Mouse (Mus musculus) intestine, embryonic 16.5 days (tissue): ENCODE results near the gene Pla1a. TPM values are rescaled to one million over a fixed set of nuclear protein-coding genes. Genes with fewer than 3 reads are reported as not detected.
"Not testable (repeated sequence)": the region's sequence is repeated elsewhere in the genome, so short reads cannot be mapped to it uniquely, and the experiment has no call there.

Experiments used
- ATAC-seq: fragments of 200-750 bp; cut with Nextera tagmentation; 2 replicates; pipeline ENCODE4 v1.8.0; 2017; ENCODE audit warnings: moderate TSS enrichment, moderate library complexity
- H3K27ac ChIP-seq: fragments of 300-500 bp; sonication (generic); 2 replicates; pipeline ENCODE4 v1.5.1; 2014; ENCODE audit warnings: mild to moderate bottlenecking, low read length
- H3K27me3 ChIP-seq: fragments of 300-500 bp; sonication (generic); replicated peaks from 2 replicates; pipeline ENCODE4 v1.6.1; 2014; ENCODE audit warnings: low read length, control low read depth, mixed read lengths; ENCODE audit not compliant: control insufficient read depth, insufficient read depth
- H3K36me3 ChIP-seq: fragments of 300-500 bp; sonication (generic); 2 replicates; pipeline ENCODE4 v1.6.1; 2014; ENCODE audit warnings: low read length, control low read depth; ENCODE audit not compliant: control insufficient read depth, insufficient read depth
- H3K4me1 ChIP-seq: fragments of 300-500 bp; sonication (generic); 2 replicates; pipeline ENCODE4 v1.6.1; 2014; ENCODE audit warnings: low read length, control low read depth, mixed read lengths; ENCODE audit not compliant: control insufficient read depth, insufficient read depth
- H3K4me2 ChIP-seq: fragments of 300-500 bp; sonication (generic); 2 replicates; pipeline ENCODE4 v1.6.1; 2014; ENCODE audit warnings: low read depth, low read length, control low read depth
- H3K4me3 ChIP-seq: fragments of 300-500 bp; sonication (generic); 2 replicates; pipeline ENCODE4 v1.5.1; 2014; ENCODE audit warnings: mild to moderate bottlenecking, low read length
- H3K9ac ChIP-seq: fragments of 300-500 bp; sonication (generic); 2 replicates; pipeline ENCODE4 v1.6.1; 2014; ENCODE audit warnings: low read depth, low read length
- H3K9me3 ChIP-seq: fragments of 300-500 bp; sonication (generic); 2 replicates; pipeline ENCODE4 v1.6.1; 2016; ENCODE audit warnings: low read length, control low read depth; ENCODE audit not compliant: control insufficient read depth
- WGBS: fragments of 180-500 bp; shearing (Covaris S2); extraction: QIAGEN DNeasy Blood & Tissue Kit; methylation state at CpG from one replicate; pipeline ENCODE4 v1.1.7; 2014; 5-methylcytosine and 5-hydroxymethylcytosine counted together
- polyA plus RNA-seq: library from polyadenylated mRNA; unstranded; fragments of >200 nt; fragmentation: Nextera tagmentation; extraction: Ambion mirVana; gene quantifications from 2 replicates; pipeline ENCODE4 v1.2.1, GENCODE M21; 2015

The Pla1a gene
- polyA plus RNA-seq, 1 experiment from 2014 or later, result 1.9 TPM

DNA sequence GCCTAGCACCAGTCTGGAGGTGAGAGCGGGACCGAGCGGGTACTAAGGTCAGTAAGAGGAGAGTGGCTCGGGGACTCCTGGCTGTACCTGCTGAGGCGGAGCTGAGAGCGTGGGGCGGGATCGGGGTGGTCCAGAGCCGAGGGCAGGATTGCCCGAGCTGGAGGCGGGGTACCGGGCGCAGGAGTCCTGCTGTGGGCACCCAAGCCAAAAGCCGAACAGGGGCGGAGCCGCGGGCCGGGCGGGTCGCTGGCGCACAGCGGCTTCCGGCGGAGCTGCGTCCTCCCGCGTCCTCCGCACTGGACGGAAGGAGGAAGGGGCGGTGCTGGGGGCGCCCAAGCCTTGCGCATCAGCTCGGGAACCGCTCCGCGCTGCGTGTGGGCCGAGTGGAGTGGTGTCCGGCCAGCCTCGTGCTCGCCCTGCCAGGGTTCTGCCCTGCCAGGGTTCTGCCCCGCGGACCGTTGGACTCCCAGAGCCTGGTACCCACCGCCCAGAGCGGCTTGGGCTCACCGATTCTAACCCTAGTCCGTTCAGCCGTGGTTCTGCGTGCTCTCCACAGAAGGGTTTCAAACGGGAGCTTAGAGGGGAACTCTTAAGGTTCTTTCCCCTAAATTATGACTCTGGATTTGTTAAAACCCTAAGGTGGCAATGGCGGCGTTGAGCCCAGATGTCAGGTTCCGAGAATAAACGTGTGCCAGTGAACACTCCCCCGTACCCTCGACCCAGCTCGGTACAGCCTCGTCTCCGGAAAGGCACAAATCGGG is 19.7 kb upstream of the Pla1a start, which contains the start of gene Adprh:
TSS of gene Adprh (minus strand) at position 262 of the 761 bp plus-strand sequence.
- Histone ChIP-seq H3K9ac (peak within 1 kb of the TSS; percentile 98), H3K27me3 (no peaks in the 10 kb centered on the region), H3K9me3 (no peaks in the 10 kb centered on the region), H3K4me3 (peak within 1 kb of the TSS; percentile 85), H3K36me3 (peaks cover 4% of the 10 kb centered on the region; the same call in 1 of the 2 replicates), H3K4me1 (peaks cover 4% of the 10 kb centered on the region; the same call in 1 of the 2 replicates), H3K27ac (peak within 1 kb of the TSS; percentile 96), H3K4me2 (peak within 1 kb of the TSS; percentile 56)
- under 1% methylated on average over 59 of the region's 61 CpGs for WGBS
- ATAC-seq, result peak; percentile 98

GRCm38 (mm10) chr16:38451421-38452205 is 18.7 kb upstream of the Pla1a start:
- Histone ChIP-seq H3K4me1 (peaks cover 4% of the 10 kb centered on the region; the same call in 1 of the 2 replicates), H3K27me3 (no peaks in the 10 kb centered on the region), H3K9me3 (no peaks in the 10 kb centered on the region), H3K9ac (peak overlapping the region; percentile 98), H3K4me3 (peak overlapping the region; percentile 85), H3K27ac (peak overlapping the region; percentile 96; the same call in 1 of the 2 replicates), H3K36me3 (peaks cover 11% of the 10 kb centered on the region), H3K4me2 (peak overlapping the region; percentile 56)
- ATAC-seq, result peak; percentile 6
- 42% methylated on average over 12 of the region's 12 CpGs for WGBS

- WGBS, result 90% methylated on average over 7 of the region's 7 CpGs
- Histone ChIP-seq H3K27ac (no peak overlapping the region), H3K4me2 (no peak overlapping the region), H3K4me1 (peaks cover 4% of the 10 kb centered on the region; the same call in 1 of the 2 replicates), H3K4me3 (no peak overlapping the region), H3K27me3 (no peaks in the 10 kb centered on the region), H3K9ac (no peak overlapping the region), H3K9me3 (no peaks in the 10 kb centered on the region), H3K36me3 (peaks cover 13% of the 10 kb centered on the region)
- ATAC-seq, result no peak
These were observed 17.8 kb upstream of the Pla1a start for GRCm38 (mm10) chr16:38450707-38451106.

- Histone ChIP-seq H3K27me3 (no peaks in the 10 kb centered on the region), H3K27ac (no peak overlapping the region), H3K4me2 (no peak overlapping the region), H3K4me1 (peaks cover 4% of the 10 kb centered on the region; the same call in 1 of the 2 replicates), H3K9me3 (no peaks in the 10 kb centered on the region), H3K9ac (no peak overlapping the region), H3K4me3 (no peak overlapping the region), H3K36me3 (peaks cover 20% of the 10 kb centered on the region)
- 94% methylated on average over 12 of the region's 12 CpGs for WGBS
- no peak for ATAC-seq
These were observed 15.5 kb upstream of the Pla1a start for GRCm38 (mm10) chr16:38448458-38448857.

DNA sequence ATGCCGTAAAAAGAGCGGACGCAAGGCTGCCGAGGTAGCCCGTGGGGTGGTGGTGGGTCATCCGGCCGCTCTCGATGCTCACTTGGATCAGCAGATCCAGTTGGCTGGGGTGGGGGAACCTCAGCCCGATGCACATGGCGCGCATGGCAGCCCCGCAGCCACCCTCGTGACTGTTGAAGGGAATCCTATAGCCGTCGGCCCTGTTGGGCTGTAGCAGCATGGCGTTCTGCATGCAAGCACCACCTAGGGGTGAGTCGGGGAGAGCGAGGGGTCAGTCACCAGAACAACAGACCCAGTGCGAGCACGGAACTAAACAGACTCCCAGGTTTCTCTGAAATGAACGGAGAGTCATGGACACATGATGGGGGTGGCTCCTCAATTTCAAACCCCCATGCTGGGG is 14.4 kb upstream of the Pla1a start:
- Histone ChIP-seq H3K4me3 (no peak overlapping the region), H3K27ac (no peak overlapping the region), H3K4me2 (no peak overlapping the region), H3K27me3 (no peaks in the 10 kb centered on the region), H3K4me1 (peaks cover 4% of the 10 kb centered on the region; the same call in 1 of the 2 replicates), H3K36me3 (peaks cover 20% of the 10 kb centered on the region), H3K9ac (no peak overlapping the region), H3K9me3 (no peaks in the 10 kb centered on the region)
- WGBS, result 89% methylated on average over 21 of the region's 21 CpGs
- ATAC-seq, result no peak

DNA sequence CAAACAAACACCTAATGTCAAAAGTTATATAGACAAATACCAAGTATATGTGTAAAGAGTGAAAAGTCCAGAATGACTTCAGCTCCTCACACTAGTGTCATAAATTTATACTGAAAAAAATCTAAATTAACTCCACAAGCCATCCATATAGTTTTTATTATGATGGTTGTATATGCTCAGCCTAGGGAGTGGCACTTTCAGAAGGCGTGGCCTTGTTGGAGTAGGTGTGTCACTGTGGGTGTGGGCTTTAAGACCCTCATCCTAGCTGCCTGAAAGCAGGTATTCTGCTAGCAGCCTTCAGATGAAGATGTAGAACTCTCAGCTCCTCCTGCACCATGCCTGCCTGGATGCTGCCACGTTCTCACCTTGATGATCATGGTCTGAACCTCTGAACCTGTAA is 13.2 kb upstream of the Pla1a start:
- not testable (repeated sequence) for H3K9ac ChIP-seq, H3K4me1 ChIP-seq, H3K9me3 ChIP-seq, ATAC-seq, H3K4me3 ChIP-seq, H3K4me2 ChIP-seq, H3K27ac ChIP-seq, H3K27me3 ChIP-seq
- peaks cover 20% of the 10 kb centered on the region for H3K36me3 ChIP-seq
- 96% methylated on average over 2 of the region's 2 CpGs for WGBS

- H3K36me3 ChIP-seq, result peaks cover 20% of the 10 kb centered on the region
- no peaks in the 10 kb centered on the region for H3K9me3 ChIP-seq
- ATAC-seq, result no peak
- no peak overlapping the region for H3K27ac ChIP-seq
- no peaks in the 10 kb centered on the region for H3K4me1 ChIP-seq
- H3K9ac ChIP-seq, result no peak overlapping the region
- no peak overlapping the region for H3K4me3 ChIP-seq
- H3K4me2 ChIP-seq, result no peak overlapping the region
- H3K27me3 ChIP-seq, result no peaks in the 10 kb centered on the region
- WGBS, result 95% methylated on average over 20 of the region's 20 CpGs
These were observed 12.6 kb upstream of the Pla1a start for GRCm38 (mm10) chr16:38445576-38445975.

DNA sequence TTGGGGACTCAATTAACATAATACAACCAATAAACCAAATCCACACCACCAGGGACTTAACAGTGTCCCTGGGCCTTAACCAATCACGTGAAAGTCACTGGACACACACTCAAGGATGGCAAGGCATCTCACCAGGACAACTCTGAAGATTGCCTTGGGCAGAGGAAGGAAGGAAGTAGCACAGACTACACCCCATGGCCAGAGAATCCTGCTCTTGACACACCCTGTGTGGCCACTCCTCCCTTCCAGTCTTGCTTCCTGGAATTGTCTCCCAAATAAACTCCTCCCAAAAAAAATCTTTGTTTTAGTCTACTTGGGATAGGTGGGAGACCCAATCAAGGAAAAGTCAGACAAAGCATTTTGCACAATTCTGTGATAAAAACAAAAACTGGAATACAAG is 12.1 kb upstream of the Pla1a start:
- no peaks in the 10 kb centered on the region for H3K27me3 ChIP-seq
- H3K27ac ChIP-seq, result no peak overlapping the region
- no peak overlapping the region for H3K4me3 ChIP-seq
- H3K4me1 ChIP-seq, result no peaks in the 10 kb centered on the region
- no peak overlapping the region for H3K4me2 ChIP-seq
- WGBS, result 86% methylated on average over 1 of the region's 1 CpGs
- no peak overlapping the region for H3K9ac ChIP-seq
- H3K9me3 ChIP-seq, result no peaks in the 10 kb centered on the region
- no peak for ATAC-seq
- H3K36me3 ChIP-seq, result peaks cover 18% of the 10 kb centered on the region

DNA sequence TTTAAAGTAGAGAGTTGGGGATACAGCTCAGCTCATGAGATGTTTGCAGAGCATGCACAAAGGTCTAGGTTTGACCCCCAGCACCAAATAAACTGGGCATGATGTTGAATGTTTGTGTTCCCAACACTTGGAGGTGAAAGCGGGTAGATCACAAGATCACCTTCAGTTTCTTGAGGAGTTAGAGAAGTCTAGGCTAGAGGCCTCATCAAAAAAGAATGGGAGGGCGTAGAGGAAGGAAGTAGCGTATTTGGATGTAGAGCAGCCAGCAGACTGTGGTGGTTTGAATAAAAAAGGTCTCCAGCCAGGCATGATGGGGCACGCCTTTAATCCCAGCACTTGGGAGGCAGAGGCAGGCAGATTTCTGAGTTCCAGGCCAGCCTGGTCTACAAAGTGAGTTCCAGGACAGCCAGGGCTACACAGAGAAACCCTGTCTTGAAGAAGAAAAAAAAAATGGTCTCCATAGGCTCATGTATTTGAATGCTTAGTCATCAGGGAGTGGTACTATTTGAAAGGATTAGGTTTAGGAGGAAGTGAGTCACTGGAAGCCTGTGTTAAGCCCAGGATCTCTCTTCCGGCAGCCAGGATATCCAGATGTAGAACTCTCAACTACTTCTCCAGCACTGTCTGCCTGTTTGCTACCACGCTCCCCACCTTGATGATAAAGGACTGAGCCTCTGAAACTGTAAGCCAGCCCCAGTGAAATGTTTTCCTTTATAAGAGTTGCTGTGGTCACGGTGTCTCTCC is 10.9 kb upstream of the Pla1a start:
- H3K4me1 ChIP-seq, result no peaks in the 10 kb centered on the region
- no peak overlapping the region for H3K27ac ChIP-seq
- H3K27me3 ChIP-seq, result no peaks in the 10 kb centered on the region
- WGBS, result 97% methylated on average over 7 of the region's 7 CpGs
- no peak for ATAC-seq
- H3K4me3 ChIP-seq, result no peak overlapping the region
- H3K9me3 ChIP-seq, result no peaks in the 10 kb centered on the region
- H3K4me2 ChIP-seq, result no peak overlapping the region
- peaks cover 16% of the 10 kb centered on the region for H3K36me3 ChIP-seq
- no peak overlapping the region for H3K9ac ChIP-seq
